Mouse (Mus musculus): ENCODE measurements around the gene Schip1.
A peak's percentile ranks its signal among the peaks of the same experiment; 100 is the strongest.

- TF ChIP-seq CTCF (IDR thresholded peaks at IDR 0.05; ENCODE audit: low read depth) (peak; percentile 79), EP300 (optimal IDR thresholded peaks at IDR 0.05) (no peak)
Measured at GRCm38 (mm10) chr3:68053538-68053937, 11.1 kb upstream of the Schip1 start.

All from stomach, postnatal 0 days (tissue).